Mouse (Mus musculus): ENCODE measurements around the gene OR5BS1P.

DNA sequence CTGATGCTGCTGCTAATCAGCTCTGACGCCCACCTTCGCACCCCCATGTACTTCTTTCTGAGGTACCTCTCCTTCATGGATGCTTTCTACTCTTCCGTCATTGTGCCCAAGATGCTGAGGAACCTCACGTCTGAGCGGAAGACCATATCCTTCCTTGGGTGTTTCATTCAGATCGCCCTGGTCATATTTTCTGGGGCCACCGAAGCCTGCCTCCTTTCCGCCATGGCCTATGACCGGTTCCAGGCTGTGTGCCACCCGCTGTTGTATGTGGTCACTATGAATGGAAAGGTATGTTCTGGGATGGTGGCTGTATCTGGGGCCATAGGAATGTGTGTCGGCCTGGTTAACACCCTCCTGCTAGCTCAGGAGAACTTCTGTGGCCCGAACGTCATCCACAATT is 1.8 kb downstream of the OR5BS1P start:
- no peak for TF ChIP-seq CTCF (IDR thresholded peaks at IDR 0.05; ENCODE audit: control insufficient read depth, insufficient read depth, low read length)
- no peak for TF ChIP-seq POLR2A (IDR thresholded peaks at IDR 0.05; ENCODE audit: borderline replicate concordance, control insufficient read depth, low read depth, low read length)

All from bone marrow, adult 2 months (tissue).